ENCODE assay signal across 8 mouse cellular contexts in the genomic region with DNA sequence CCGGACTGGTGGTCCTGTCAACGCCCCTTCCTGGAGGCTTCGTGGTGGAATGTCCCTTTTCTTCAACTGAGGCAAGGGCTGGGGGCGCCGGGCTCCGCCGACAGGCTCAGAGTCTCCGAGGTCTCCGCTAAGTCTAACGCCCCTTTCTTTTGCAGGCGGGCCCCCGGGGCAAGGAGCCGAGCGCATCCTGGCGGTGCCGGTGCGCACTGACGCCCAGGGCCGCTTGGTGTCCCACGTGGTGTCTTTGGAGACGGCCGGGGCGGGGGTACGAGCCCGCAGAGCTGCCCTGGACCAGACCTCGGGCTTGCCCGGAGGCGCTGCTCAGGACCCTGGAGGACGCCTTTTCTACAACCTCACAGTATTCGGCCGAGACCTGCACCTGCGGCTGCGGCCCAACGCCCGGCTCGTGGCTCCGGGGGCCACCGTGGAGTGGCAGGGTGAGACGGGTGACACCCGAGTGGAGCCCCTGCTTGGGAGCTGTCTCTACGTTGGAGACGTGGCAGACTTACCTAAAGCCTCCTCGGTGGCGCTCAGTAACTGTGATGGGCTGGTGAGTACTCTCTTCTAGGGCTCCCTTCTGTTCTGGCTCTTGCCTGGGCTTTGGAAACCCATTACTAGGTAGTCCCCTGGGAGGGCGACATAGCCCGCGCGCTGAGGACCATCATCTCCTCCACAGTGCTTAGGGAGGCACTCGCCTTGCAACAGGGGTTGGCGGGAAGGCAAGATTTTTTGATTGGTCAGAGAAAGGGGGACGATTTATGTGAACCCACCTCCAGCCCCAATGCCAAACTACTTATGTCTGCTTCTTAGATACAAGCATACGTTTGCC. TPM values are rescaled to one million over a fixed set of nuclear protein-coding genes. Genes with fewer than 3 reads are reported as not detected.
DNase-seq lines count a peak whose midpoint lies in the region; ATAC-seq lines count a peak whose summit lies in the region.

No protein-coding gene starts in this region.

- no peak overlapping the region for H3K27ac ChIP-seq in kidney, embryonic 15.5 days
- no peak overlapping the region for H3K27ac ChIP-seq in hindbrain, embryonic 14.5 days
- H3K27ac ChIP-seq in lung, embryonic 16.5 days (ENCODE audit: low read length): no peak overlapping the region

- H3K9me3 ChIP-seq in kidney, embryonic 15.5 days (replicated peaks): no peaks in the 10 kb centered on the region; the same call in 1 of the 2 replicates
- no peaks in the 10 kb centered on the region for H3K9me3 ChIP-seq in hindbrain, embryonic 14.5 days (ENCODE audit: control insufficient read depth, low read length)
- H3K9me3 ChIP-seq in lung, embryonic 16.5 days (ENCODE audit: control insufficient read depth, low read length): no peaks in the 10 kb centered on the region

- no peak for DNase-seq in kidney, adult 9 months
- DNase-seq in cerebellum, adult 8-10 months: peak; percentile 19
- DNase-seq in gastrocnemius, adult 18-20 months (ENCODE audit: low spot score): peak; percentile 43
- DNase-seq in hindbrain, embryonic 14.5 days (ENCODE audit: low spot score): peak; percentile 53
- peak; percentile 52 for DNase-seq in ovary, postnatal 14 days (ENCODE audit: low spot score)

- peak overlapping the region; percentile 59 for H3K4me3 ChIP-seq in kidney, embryonic 15.5 days (replicated peaks)
- H3K4me3 ChIP-seq in hindbrain, embryonic 14.5 days (replicated peaks; ENCODE audit: low read length): peak overlapping the region; percentile 65
- peak overlapping the region; percentile 57 for H3K4me3 ChIP-seq in lung, embryonic 16.5 days (ENCODE audit: low read length)

- H3K9ac ChIP-seq in kidney, embryonic 15.5 days: peak overlapping the region; percentile 40
- H3K9ac ChIP-seq in hindbrain, embryonic 14.5 days: peak overlapping the region; percentile 62
- H3K9ac ChIP-seq in lung, embryonic 16.5 days (ENCODE audit: low read length): peak overlapping the region; percentile 62

- peak overlapping the region; percentile 85 for H3K4me2 ChIP-seq in kidney, embryonic 15.5 days
- peak overlapping the region; percentile 100 for H3K4me2 ChIP-seq in hindbrain, embryonic 14.5 days (replicated peaks)
- peak overlapping the region; percentile 80 for H3K4me2 ChIP-seq in lung, embryonic 16.5 days (ENCODE audit: low read depth, low read length)

- no peaks in the 10 kb centered on the region for H3K36me3 ChIP-seq in kidney, embryonic 15.5 days
- no peaks in the 10 kb centered on the region for H3K36me3 ChIP-seq in hindbrain, embryonic 14.5 days (replicated peaks; ENCODE audit: control insufficient read depth, insufficient read depth)
- no peaks in the 10 kb centered on the region for H3K36me3 ChIP-seq in lung, embryonic 16.5 days (ENCODE audit: control insufficient read depth, insufficient read depth, low read length)

- peaks cover 80% of the 10 kb centered on the region for H3K27me3 ChIP-seq in kidney, embryonic 15.5 days
- peaks cover 58% of the 10 kb centered on the region for H3K27me3 ChIP-seq in hindbrain, embryonic 14.5 days (ENCODE audit: control insufficient read depth, insufficient read depth, low read length)
- peaks cover 57% of the 10 kb centered on the region for H3K27me3 ChIP-seq in lung, embryonic 16.5 days (ENCODE audit: control insufficient read depth, insufficient read depth, low read depth, low read length)

- peak; percentile 63 for ATAC-seq in kidney, embryonic 15.5 days (replicated peaks; ENCODE audit: low FRiP score)
- peak; percentile 47; the same call in 1 of the 2 replicates for ATAC-seq in hindbrain, embryonic 14.5 days (ENCODE audit: low FRiP score)
- peak; percentile 45; the same call in 1 of the 2 replicates for ATAC-seq in lung, embryonic 16.5 days (ENCODE audit: low read depth)
- no peak for ATAC-seq in erythroblast, adult 5-6 weeks (replicated peaks; ENCODE audit: low FRiP score, poor library complexity, severe bottlenecking)

- under 1% methylated on average over 52 of the region's 52 CpGs for WGBS in kidney, embryonic 15.5 days
- WGBS in hindbrain, embryonic 14.5 days: 1% methylated on average over 52 of the region's 52 CpGs
- WGBS in lung, embryonic 16.5 days: 2% methylated on average over 43 of the region's 52 CpGs

- peaks cover 28% of the 10 kb centered on the region for H3K4me1 ChIP-seq in kidney, embryonic 15.5 days
- peaks cover 15% of the 10 kb centered on the region for H3K4me1 ChIP-seq in hindbrain, embryonic 14.5 days (replicated peaks; ENCODE audit: control insufficient read depth, insufficient read depth, low read length)
- peaks cover 11% of the 10 kb centered on the region for H3K4me1 ChIP-seq in lung, embryonic 16.5 days (replicated peaks; ENCODE audit: control insufficient read depth, insufficient read depth, low read length)

RNA-seq across cellular contexts. Expression of a gene that starts 1.4 kb away (rescaled TPM):
- polyA plus RNA-seq in kidney, embryonic 15.5 days (2015; fragmentation: Nextera tagmentation; extraction: Ambion mirVana): 4.7 and 5.8 TPM in 2 replicates
- 1 to 10 TPM; 4.8 to 5.6 TPM for total RNA-seq in gastrocnemius, adult 18-20 months (2021)
- polyA plus RNA-seq in hindbrain, embryonic 14.5 days (2014; fragmentation: Nextera tagmentation; extraction: Ambion mirVana): 6.3 and 6.8 TPM in 2 replicates
- polyA plus RNA-seq in lung, embryonic 16.5 days (2015; fragmentation: Nextera tagmentation; extraction: Ambion mirVana): 14.0 and 16.3 TPM in 2 replicates
- total RNA-seq in erythroblast, adult 5-6 weeks (2015; ENCODE audit: low replicate concordance): not detected in 2 replicates
- 0.09 and 0.28 TPM in 2 replicates for total RNA-seq in erythroblast, adult 5-6 weeks (2017; ENCODE audit: low replicate concordance)
